Mouse (Mus musculus) mature B cell (primary cell): ENCODE measurements around the gene Mest.

Source experiments
- in situ Hi-C: fragments of 300-500 bp; cut with MboI; formaldehyde crosslinking; loops from 2 replicates; pipeline ENCODE4 v1.14.3; 2019

Mest gene

GRCm38 (mm10) chr6:30703977-30704602 is 19.3 kb upstream of the Mest start:
- in situ Hi-C loops, result no loop called here

GRCm38 (mm10) chr6:30709115-30709514 is 14.2 kb upstream of the Mest start:
- in situ Hi-C loops, result no loop called here

DNA sequence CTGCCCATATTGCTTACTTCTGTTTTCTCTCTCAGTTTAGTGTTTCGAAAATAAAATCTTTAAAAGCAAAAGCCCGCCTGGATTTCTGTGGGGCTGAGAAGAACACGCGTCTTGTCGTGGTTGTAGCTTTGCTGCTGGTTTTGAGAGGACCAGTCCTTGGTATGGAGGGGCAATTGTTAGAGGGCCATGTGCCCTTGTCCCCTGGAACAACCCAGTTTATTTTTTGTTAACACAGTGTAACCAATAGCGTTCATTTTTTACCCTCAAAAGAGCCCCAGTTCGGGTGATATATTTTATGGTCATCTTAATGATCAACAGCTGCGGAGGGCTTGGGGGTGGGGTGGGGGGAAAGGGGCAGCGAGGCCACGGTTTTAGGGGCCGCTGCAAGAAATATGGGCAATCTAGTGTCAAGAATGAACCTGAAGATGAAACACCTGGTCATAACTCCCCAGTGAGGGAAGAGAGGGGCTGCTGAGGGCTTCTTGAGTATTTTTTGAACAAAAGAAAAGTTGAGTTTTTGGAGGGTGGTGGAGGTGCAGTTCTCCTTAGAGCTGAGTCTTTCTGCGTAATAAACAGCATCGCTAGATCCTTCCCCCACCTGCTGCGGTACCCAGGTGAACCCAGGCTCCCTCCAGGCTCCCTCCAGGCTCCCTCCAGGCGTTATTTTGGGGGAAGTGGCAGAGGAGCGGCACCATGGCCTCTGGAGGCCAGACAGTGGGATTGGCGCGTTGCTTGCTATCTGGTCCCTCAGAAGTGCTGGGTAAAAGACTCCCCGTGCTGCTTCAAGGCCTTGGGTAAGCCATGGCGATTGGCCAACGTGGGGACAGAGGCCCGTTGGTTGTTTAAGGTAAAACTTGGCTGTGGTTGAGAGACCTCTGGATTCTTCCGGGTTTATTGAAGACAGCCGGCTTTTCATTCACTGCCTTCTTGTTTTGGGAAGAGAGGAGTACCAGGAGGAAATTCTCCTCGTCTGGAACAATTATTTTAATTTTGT is 12.7 kb upstream of the Mest start:
- in situ Hi-C loops, result no loop called here

GRCm38 (mm10) chr6:30711365-30711763 is 12.0 kb upstream of the Mest start:
- in situ Hi-C loops, result no loop called here

- in situ Hi-C loops, result no loop called here
These were observed 10.9 kb upstream of the Mest start for GRCm38 (mm10) chr6:30712484-30712883.

GRCm38 (mm10) chr6:30713455-30713854 is 9.9 kb upstream of the Mest start:
- in situ Hi-C loops, result no loop called here

DNA sequence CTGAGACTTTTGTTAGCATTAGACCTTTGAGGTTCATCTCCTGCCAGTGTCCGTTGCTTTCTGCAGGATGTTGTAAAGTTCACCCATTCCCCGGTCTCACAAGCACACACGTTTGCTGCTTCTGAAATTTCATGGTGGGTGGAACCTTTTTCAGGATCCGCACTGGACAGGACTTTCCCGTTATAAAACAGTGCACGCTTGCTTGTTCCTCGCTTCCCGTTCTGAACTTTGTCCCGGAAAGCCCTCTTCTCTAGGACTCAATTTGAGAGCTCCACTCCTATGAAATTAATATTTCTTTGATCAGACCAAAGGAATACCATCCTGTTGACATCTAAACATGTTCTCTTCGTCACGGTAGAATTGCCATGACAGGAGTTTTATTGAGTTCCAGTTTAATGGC is 9.5 kb upstream of the Mest start:
- in situ Hi-C loops, result no loop called here

DNA sequence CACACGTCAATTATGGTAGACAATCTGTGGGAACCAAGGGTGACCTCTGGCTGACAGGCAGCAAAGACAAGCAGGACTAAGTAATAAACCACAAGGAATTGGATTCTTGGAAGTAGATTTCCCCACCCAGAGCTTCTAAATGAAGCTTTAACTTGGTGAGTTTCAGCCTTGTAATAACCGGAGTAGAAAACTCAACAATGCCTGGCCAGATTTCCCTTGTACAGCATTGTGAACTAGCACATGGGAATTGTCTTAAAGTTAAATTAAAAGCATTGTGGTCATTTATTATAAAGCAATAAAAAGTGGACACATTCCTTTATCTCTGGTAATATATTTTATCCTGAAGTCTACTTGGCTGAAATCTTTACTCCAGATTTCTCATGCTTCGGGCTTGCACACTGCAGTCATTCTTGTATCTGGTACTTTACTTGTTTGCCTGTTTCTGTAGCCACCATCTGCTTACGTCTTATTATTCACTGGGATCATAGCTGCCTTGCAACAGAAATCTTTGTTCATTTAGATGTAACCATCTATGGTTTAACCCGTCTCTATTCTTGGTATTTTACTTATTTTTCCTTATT is 8.4 kb upstream of the Mest start:
- in situ Hi-C loops, result no loop called here

DNA sequence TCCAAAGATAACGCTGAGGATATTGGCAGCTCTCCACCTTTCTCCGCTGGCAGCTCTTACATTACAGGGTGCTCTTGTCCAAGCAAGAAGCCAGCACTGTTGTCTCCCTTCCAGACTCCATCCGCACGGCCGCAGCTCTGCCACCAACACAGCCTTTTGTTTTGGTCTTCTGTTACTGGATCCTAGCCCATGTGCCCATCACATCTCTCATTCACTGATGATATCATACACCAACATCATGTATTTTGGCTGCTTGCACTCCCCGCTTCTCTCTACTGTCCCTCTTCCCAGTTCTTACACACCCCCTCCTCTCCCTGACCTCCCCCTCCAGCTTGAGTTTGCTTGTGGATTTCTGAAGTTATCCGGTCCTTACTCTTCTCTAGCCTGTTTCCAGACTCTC is 6.6 kb upstream of the Mest start:
- in situ Hi-C loops, result no loop called here

- in situ Hi-C loops, result no loop called here
These were observed 772 bp upstream of the Mest start for GRCm38 (mm10) chr6:30722385-30723164.

DNA sequence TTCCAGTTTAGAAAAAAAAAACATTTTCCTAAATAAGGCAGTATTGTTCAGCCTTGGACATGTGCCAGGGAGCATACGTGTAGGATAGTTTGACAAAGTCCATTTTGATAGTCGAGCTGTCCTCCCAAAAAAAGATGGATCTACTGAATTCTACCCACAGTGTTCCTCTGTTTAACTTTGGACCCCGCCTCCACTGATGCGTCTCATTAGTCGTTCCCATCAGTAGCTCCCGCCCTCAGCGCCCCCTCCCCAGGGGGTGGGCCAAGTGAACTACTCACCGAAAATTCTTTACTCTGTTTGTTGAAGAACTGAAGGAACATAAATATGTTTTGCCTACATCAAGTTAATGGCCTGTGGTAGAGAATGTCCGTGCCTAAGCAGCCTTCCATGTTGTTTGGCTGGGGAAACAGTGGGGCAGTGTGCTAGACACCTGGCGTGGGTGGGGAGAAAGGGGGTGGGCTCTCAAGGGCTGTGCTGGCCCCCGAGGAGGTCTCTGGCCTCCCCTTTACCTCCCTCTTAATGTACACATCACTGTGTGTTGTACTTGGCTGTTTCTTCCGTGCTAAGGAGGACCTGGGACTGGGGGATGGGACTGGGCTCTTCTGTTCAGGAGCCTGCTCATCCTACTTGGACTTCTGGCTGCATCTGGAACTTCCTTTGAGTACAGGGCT is 7.1 kb downstream of the Mest start:
- in situ Hi-C loops, result no loop called here

GRCm38 (mm10) chr6:30732571-30733130 is 9.3 kb downstream of the Mest start:
- in situ Hi-C loops, result no loop called here

- in situ Hi-C loops, result no loop called here
These were observed 11.1 kb downstream of the Mest start for GRCm38 (mm10) chr6:30734465-30734864.

- in situ Hi-C loops, result no loop called here
These were observed 11.8 kb downstream of the Mest start for GRCm38 (mm10) chr6:30734988-30735727.

DNA sequence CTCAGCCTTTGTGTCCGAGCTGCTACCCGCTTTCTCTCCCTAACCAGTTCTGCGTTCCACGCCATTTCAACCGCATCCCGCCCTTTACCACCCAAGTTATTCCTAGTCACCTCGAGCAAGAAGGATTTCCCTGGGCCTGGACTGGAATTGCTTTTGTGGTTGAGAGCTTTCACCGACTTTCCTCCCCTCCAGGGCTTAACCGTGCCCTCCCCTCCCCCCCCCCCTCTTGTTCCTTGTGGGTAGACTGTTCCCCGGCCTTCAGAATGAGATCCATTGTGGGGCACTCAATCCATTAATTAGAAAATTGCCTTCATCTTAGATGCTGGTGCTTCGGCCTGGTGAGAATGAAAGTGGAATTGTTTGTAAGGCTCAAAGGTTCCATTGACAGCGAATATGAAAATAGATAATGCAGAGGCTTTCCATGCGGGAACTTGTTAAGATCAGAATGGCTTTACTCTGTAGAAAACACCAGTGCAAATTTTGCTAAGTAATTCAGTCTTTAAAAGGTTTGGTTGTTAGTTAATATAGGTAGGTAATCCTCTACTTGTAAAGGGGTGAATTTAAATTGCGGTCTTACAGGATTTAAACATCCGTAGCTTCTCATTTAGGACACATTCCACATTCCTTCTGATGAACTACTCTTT is 12.5 kb downstream of the Mest start:
- in situ Hi-C loops, result no loop called here

- in situ Hi-C loops, result no loop called here
These were observed 13.0 kb downstream of the Mest start for GRCm38 (mm10) chr6:30736372-30736762.

GRCm38 (mm10) chr6:30736864-30737547 is 13.7 kb downstream of the Mest start:
- in situ Hi-C loops, result no loop called here

DNA sequence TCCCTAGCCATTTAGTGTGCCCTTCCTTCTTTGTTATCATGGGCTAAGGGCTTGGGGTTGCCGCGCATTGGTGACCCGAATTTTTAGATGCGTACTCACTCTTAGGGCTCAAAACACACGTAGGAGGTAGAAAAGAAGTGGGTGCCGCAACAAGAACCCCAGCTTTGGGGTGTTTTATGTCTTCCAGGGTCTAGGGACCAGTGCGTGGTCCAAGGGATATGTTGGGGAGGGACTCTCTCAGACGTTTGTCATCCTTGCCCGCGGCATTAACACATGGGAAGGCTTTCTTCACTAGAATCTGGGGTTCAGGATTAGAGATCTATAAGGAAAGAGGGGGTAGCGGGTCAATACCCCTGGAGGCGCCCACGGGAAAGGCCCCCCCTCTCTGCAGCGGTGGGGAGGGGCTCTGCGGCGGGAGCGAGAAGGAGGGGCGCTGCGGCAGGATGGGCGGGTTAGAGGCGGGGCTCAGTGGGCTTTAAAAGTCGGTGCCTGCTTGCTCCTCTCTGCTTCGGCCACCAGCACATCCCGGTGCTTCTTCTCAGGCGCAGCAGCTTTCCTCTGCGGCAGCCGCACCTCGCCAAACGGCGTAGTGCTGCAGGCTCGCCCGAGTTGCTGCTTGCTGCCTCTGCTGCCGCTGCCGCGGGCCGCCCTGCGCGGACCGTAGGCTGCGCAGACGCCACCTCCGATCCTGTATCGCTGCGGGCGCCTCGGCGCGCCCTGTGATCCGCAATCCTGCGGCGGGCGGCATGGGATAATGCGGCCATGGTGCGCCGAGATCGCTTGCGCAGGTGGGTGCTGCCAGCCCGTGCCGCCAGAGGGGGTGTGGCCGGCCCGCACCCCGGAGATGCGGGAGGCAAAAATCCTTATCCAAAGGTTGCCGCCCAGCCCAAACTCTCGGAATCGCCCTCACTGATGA is 14.5 kb downstream of the Mest start:
- in situ Hi-C loops, result no loop called here
